ENCODE assay signal across 12 mouse cellular contexts in genomic region chr1:184412596-184412995, GRCm38 (mm10).
"Had no signal": no experiment of that assay in that cellular context is flagged by ENCODE, and none has a peak within 500 bp of the region (broad histone marks: within the 10 kb centered on the region; RNA-seq: fewer than 3 reads in every experiment).

No protein-coding gene starts in this region.

- H3K27ac ChIP-seq: intestine, embryonic 15.5 days; liver, embryonic 15.5 days; midbrain, embryonic 12.5 days had no signal

- H3K4me3 ChIP-seq: intestine, embryonic 15.5 days; liver, embryonic 15.5 days; midbrain, embryonic 12.5 days had no signal

- ATAC-seq: intestine, embryonic 15.5 days; lung, postnatal 0 days; midbrain, embryonic 16.5 days had no signal

- DNase-seq: kidney, adult 18-20 months; kidney, postnatal 25 days; layer of hippocampus, postnatal 36 days; lung, adult 2 months; lung, postnatal 4 days; right cerebral cortex, adult 18-20 months; right cerebral cortex, postnatal 25 days had no signal
